Mouse (Mus musculus) forebrain, embryonic 16.5 days (tissue): ENCODE measurements around the gene Nhlh1. TPM values are rescaled to one million over a fixed set of nuclear protein-coding genes. Genes with fewer than 3 reads are reported as not detected.

Experiments used
- ATAC-seq: fragments of 200-750 bp; cut with Nextera tagmentation; 2 replicates; pipeline ENCODE4 v1.8.0; 2017; ENCODE audit warnings: mild to moderate bottlenecking, moderate library complexity
- H3K27ac ChIP-seq: fragments of 300-500 bp; sonication (generic); 2 replicates; pipeline ENCODE4 v1.5.1; 2014; ENCODE audit warnings: low read length, control low read depth
- H3K27me3 ChIP-seq: fragments of 300-500 bp; sonication (generic); replicated peaks from 2 replicates; pipeline ENCODE4 v1.6.1; 2014; ENCODE audit warnings: low read length; ENCODE audit not compliant: control insufficient read depth, insufficient read depth
- H3K36me3 ChIP-seq: fragments of 300-500 bp; sonication (generic); 2 replicates; pipeline ENCODE4 v1.6.1; 2014; ENCODE audit not compliant: control insufficient read depth, insufficient read depth
- H3K4me1 ChIP-seq: fragments of 300-500 bp; sonication (generic); replicated peaks from 2 replicates; pipeline ENCODE4 v1.6.1; 2014; ENCODE audit warnings: low read length; ENCODE audit not compliant: control insufficient read depth, insufficient read depth
- H3K4me2 ChIP-seq: fragments of 300-500 bp; sonication (generic); 2 replicates; pipeline ENCODE4 v1.6.1; 2014; ENCODE audit warnings: mild to moderate bottlenecking, low read length, control low read depth
- H3K4me3 ChIP-seq: fragments of 300-500 bp; sonication (generic); replicated peaks from 2 replicates; pipeline ENCODE4 v1.5.1; 2014; ENCODE audit warnings: mild to moderate bottlenecking, low read length, control low read depth
- H3K9ac ChIP-seq: fragments of 300-500 bp; sonication (generic); replicated peaks from 2 replicates; pipeline ENCODE4 v1.6.1; 2014; ENCODE audit warnings: low read depth, low read length, control low read depth
- H3K9me3 ChIP-seq: fragments of 300-500 bp; sonication (generic); 2 replicates; pipeline ENCODE4 v1.6.1; 2016; ENCODE audit warnings: low read length; ENCODE audit not compliant: control insufficient read depth
- WGBS: fragments of 180-500 bp; shearing (Covaris S2); extraction: QIAGEN DNeasy Blood & Tissue Kit; methylation state at CpG from one replicate; pipeline ENCODE4 v1.1.7; 2014; 5-methylcytosine and 5-hydroxymethylcytosine counted together
- polyA plus RNA-seq: library from polyadenylated mRNA; unstranded; fragments of >200 nt; fragmentation: Nextera tagmentation; extraction: Ambion mirVana; gene quantifications from 2 replicates; pipeline ENCODE4 v1.2.1, GENCODE M21; 2015

The Nhlh1 gene
- 2.0 TPM in 2 replicates for polyA plus RNA-seq

DNA sequence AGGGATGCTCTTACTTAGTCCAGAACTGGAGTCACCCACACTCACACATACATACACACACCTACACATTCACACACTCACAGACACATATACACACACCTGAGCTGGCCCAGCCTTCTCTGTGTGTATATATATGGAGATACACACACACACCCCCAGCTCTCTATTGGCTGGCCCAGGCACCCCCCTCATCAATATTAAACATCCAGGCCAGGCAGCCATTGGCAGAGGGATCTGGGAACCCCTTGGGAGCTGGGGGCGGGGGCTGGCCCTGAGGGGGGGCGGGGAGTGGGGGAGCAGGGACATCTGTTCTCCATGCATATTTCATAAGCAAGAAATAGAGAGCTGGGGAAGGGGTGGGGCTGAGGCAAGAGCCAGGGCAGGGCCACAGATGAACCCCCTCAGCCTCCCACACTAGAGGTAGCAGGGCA is at the start of gene Nhlh1:
Gene Nhlh1 (minus strand): TSS at position 83 of the 431 bp plus-strand sequence.
- Histone ChIP-seq H3K36me3 (no peaks in the 10 kb centered on the region), H3K27ac (peak within 1 kb of the TSS; percentile 62), H3K4me2 (peak within 1 kb of the TSS; percentile 35), H3K9me3 (no peaks in the 10 kb centered on the region), H3K4me3 (peak within 1 kb of the TSS; percentile 23), H3K27me3 (no peaks in the 10 kb centered on the region), H3K9ac (no peak within 1 kb of the TSS), H3K4me1 (peaks cover 36% of the 10 kb centered on the region)
- WGBS: 16% methylated on average over 2 of the region's 2 CpGs
- peak; percentile 78 for ATAC-seq

- Histone ChIP-seq H3K4me3 (no peak overlapping the region), H3K36me3 (peaks cover 63% of the 10 kb centered on the region), H3K27ac (no peak overlapping the region), H3K4me1 (no peaks in the 10 kb centered on the region), H3K9ac (no peak overlapping the region), H3K9me3 (no peaks in the 10 kb centered on the region), H3K4me2 (no peak overlapping the region), H3K27me3 (no peaks in the 10 kb centered on the region)
- ATAC-seq: no peak
- 81% methylated on average over 11 of the region's 11 CpGs for WGBS
Measured at GRCm38 (mm10) chr1:172105101-172105500, 47.7 kb upstream of the Nhlh1 start.

- Histone ChIP-seq H3K4me1 (no peaks in the 10 kb centered on the region), H3K9me3 (no peaks in the 10 kb centered on the region), H3K27me3 (no peaks in the 10 kb centered on the region), H3K4me2 (no peak overlapping the region), H3K27ac (no peak overlapping the region), H3K4me3 (no peak overlapping the region), H3K36me3 (peaks cover 60% of the 10 kb centered on the region), H3K9ac (no peak overlapping the region)
- no peak for ATAC-seq
- 88% methylated on average over 4 of the region's 4 CpGs for WGBS
Measured at GRCm38 (mm10) chr1:172103619-172104018, 46.2 kb upstream of the Nhlh1 start.

DNA sequence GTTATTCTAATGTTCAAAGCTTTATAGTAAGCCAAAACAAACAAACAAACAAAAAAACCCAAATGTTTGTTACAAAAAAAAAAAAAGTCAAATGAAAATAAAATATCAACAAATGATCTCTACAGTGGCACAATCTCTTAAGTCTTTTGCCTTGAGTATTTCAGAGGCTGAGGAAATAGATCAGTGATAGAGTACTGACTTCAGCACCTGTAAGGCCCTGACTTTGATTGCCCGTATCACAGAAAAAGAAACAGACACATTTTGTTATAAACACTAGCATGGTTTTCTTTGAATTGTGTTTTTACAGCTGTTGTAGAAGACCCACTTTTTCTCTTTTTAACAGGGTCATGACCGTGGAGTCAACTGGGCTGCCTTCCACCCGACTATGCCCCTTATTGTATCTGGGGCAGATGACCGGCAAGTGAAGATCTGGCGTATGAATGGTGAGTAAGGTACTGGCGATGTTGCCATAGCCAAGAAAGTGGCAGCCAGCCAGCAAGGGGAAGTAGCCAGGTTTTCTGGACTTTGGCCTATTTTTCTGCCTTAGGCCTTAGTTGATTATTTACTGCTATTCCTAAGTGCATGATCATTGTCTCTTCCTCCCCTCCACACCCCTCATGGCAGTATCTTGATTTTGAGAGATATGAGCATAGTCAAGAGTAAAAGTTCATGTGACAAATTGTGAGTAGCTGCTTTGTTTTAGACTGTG is 42.1 kb upstream of the Nhlh1 start:
- WGBS: 73% methylated on average over 6 of the region's 6 CpGs
- H3K4me3 ChIP-seq: no peak overlapping the region
- H3K9me3 ChIP-seq: no peaks in the 10 kb centered on the region
- no peak overlapping the region for H3K27ac ChIP-seq
- ATAC-seq: no peak
- H3K27me3 ChIP-seq: no peaks in the 10 kb centered on the region
- H3K4me2 ChIP-seq: no peak overlapping the region
- peaks cover 54% of the 10 kb centered on the region for H3K36me3 ChIP-seq
- no peak overlapping the region for H3K9ac ChIP-seq
- no peaks in the 10 kb centered on the region for H3K4me1 ChIP-seq

GRCm38 (mm10) chr1:172095202-172095601 is 37.8 kb upstream of the Nhlh1 start:
- peaks cover 51% of the 10 kb centered on the region for H3K36me3 ChIP-seq
- H3K4me2 ChIP-seq: no peak overlapping the region
- ATAC-seq: no peak
- no peaks in the 10 kb centered on the region for H3K27me3 ChIP-seq
- H3K4me3 ChIP-seq: no peak overlapping the region
- no peak overlapping the region for H3K9ac ChIP-seq
- 65% methylated on average over 6 of the region's 6 CpGs for WGBS
- no peaks in the 10 kb centered on the region for H3K4me1 ChIP-seq
- no peaks in the 10 kb centered on the region for H3K9me3 ChIP-seq
- no peak overlapping the region for H3K27ac ChIP-seq

- no peak overlapping the region for H3K27ac ChIP-seq
- no peak overlapping the region for H3K4me2 ChIP-seq
- no peaks in the 10 kb centered on the region for H3K27me3 ChIP-seq
- H3K9me3 ChIP-seq: no peaks in the 10 kb centered on the region
- H3K4me1 ChIP-seq: no peaks in the 10 kb centered on the region
- ATAC-seq: no peak
- H3K9ac ChIP-seq: no peak overlapping the region
- no peak overlapping the region for H3K4me3 ChIP-seq
- peaks cover 50% of the 10 kb centered on the region for H3K36me3 ChIP-seq
Measured at GRCm38 (mm10) chr1:172094295-172094694, 36.9 kb upstream of the Nhlh1 start.

- ATAC-seq: no peak
- Histone ChIP-seq H3K9me3 (no peaks in the 10 kb centered on the region), H3K9ac (no peak overlapping the region), H3K27ac (no peak overlapping the region), H3K36me3 (peaks cover 52% of the 10 kb centered on the region), H3K4me3 (no peak overlapping the region), H3K4me2 (no peak overlapping the region), H3K27me3 (no peaks in the 10 kb centered on the region), H3K4me1 (no peaks in the 10 kb centered on the region)
- WGBS: 74% methylated on average over 3 of the region's 3 CpGs
Measured at GRCm38 (mm10) chr1:172093522-172093921, 36.1 kb upstream of the Nhlh1 start.

- WGBS: 2% methylated on average over 24 of the region's 24 CpGs
- ATAC-seq: peak; percentile 65; the same call in 1 of the 2 replicates
Measured at GRCm38 (mm10) chr1:172082899-172083445, 25.6 kb upstream of the Nhlh1 start.

DNA sequence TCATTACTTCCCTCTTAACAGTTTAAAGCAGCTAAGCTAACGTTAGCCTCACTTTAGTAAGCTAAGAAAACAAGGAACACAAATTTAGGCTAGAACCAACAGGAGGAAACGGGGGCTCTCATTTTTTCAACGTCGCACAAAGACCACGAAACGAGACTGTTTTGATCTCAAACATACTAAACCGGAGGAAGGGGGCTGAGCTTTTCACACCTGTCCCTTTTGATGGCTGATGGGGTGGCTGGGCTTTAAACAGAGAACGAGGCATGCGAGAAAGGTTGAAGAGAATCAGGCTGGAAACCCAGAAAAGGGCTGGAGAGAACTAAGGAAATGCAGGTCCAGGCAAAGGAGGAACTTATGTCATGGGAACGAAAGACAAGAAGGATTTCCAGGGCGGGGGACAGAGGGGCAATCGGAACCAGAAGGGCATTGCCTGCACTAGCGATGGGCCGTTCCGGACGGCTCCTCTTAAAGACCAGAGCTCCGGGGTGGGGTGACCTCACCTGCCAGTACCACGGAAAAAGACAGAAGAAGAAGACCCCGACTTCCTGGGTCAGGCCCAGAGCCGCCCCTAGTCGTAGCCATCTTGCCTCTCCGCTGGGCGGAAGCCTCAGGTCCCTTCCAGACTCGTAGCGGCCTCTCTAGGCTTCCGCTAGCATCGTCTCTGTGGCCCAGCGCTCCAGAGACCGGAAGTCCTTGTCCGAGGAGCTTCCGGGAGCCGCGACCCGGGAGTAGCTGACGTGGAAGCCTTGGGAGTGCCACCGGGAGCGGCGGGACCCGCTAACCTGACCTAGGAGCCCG is 24.9 kb upstream of the Nhlh1 start, which contains the start of the genes Copa and Ncstn:
Gene Copa (plus strand): TSS at position 429 of the 798 bp plus-strand sequence.
Gene Ncstn (minus strand): TSS at position 695 of the 798 bp plus-strand sequence.
- Histone ChIP-seq H3K9me3 (no peaks in the 10 kb centered on the region), H3K27ac (peak within 1 kb of the TSS; percentile 79), H3K4me3 (peak within 1 kb of the TSS; percentile 80), H3K36me3 (peaks cover 3% of the 10 kb centered on the region), H3K9ac (peak within 1 kb of the TSS; percentile 83), H3K27me3 (no peaks in the 10 kb centered on the region), H3K4me1 (peaks cover 17% of the 10 kb centered on the region), H3K4me2 (peak within 1 kb of the TSS; percentile 67)
- ATAC-seq: peak; percentile 99
- under 1% methylated on average over 40 of the region's 40 CpGs for WGBS

More at GRCm38 (mm10) chr1:172082899-172083445, 25.6 kb upstream of the Nhlh1 start:
- H3K4me3 ChIP-seq: peak overlapping the region; percentile 80
- H3K9ac ChIP-seq: peak overlapping the region; percentile 83
- H3K36me3 ChIP-seq: peaks cover 3% of the 10 kb centered on the region
- H3K27ac ChIP-seq: peak overlapping the region; percentile 46
- peak overlapping the region; percentile 67 for H3K4me2 ChIP-seq
- H3K9me3 ChIP-seq: no peaks in the 10 kb centered on the region
- H3K27me3 ChIP-seq: no peaks in the 10 kb centered on the region
- H3K4me1 ChIP-seq: peaks cover 17% of the 10 kb centered on the region
